Mouse (Mus musculus): ENCODE results near the gene Olfr707.
"Not testable (repeated sequence)": the region's sequence is repeated elsewhere in the genome, so short reads cannot be mapped to it uniquely, and the experiment has no call there.

Olfr707 gene

DNA sequence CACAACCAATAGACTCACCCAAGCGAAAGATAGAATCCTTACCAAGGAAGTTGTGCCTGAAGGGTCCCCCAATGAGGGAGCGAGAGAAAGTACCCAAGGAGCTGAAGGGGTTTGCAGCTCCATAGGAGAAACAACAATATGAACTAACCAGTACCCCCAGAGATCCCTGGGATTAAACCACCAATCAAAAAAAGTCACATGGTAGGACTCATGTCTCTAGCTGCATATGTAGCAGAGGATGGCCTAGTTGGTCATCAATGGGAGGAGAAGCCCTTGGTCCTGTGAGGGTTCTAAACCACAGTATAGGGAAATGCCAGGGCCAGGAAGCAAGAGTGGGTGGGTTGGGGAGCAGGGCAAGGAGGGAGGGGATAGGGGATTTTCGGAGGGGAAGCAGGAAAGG is at the start of gene Olfr707:
Gene Olfr707 (minus strand): TSS at position 101 of the 400 bp plus-strand sequence.
- DNase-seq: not testable (repeated sequence)

GRCm38 (mm10) chr7:106948212-106948611 is 47.2 kb upstream of the Olfr707 start, which contains the start of gene Olfr710:
Gene Olfr710, minus strand, starts transcription at chr7:106948312.
- no peak for DNase-seq

DNA sequence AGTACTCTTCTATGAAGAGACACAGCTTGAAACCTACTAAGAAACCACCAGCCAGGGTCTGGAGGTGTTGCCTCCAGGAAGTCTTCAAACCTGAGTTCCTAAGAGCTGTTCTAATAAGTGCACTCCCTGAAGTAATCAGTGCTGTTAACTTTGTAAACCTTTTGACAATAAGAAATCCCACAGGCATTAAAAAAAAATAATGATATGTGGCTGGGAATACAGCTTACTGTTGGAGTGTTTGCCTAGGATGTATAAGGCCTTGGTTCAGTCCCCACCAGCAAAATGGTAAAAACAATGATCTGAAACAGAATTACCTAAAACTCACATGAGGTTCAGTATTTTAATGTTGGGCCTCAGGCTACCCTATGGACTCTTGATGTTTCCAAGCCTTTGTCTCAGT is 31.1 kb upstream of the Olfr707 start, which contains the start of gene Olfr709-ps1:
Gene Olfr709-ps1 (minus strand): TSS at position 101 of the 400 bp plus-strand sequence.
- no peak for DNase-seq

GRCm38 (mm10) chr7:106920961-106921360 is 19.9 kb upstream of the Olfr707 start:
- DNase-seq: peak; percentile 1

DNA sequence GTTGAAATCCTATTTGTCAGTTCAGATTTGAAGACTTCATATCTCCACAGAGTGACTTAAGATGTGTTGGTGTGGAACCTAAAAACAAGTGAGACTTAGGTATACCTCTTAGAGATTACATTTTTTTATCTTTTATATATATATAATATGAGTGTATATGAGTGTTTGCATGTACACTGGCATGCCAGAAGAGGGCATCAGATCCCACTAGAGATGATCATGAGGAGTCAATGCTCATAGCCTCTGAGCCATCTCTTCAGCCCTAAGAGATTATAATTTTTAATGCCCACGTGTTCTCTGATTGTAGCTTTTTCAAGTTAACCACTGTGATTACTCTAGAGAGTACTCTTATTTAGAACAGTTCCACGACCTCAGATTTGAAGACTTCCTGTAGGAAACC is 6.6 kb upstream of the Olfr707 start, which contains the start of gene Olfr1532-ps1:
Gene Olfr1532-ps1 (plus strand): TSS at position 326 of the 400 bp plus-strand sequence.
- no peak for DNase-seq

DNA sequence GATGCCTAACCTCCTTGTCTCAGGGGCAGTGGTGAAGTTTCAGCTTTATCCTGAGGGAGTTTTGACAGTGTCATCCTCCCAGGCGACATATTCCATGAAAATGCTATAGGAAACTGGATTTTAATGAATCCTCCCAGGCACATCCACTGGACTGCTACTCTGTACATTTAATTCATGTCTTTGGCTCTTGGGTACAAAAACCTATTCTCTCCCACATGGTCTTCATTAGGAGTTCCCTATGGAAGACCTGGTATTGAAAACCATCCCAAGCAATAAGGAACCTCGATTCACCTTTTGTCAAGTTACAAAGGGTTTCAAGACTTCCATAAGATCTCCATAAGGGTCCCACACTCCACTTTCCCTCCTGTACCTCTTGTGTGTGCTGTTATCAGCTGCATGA is 13.0 kb downstream of the Olfr707 start, which contains the start of gene Olfr706:
Gene Olfr706 (minus strand): TSS at position 101 of the 400 bp plus-strand sequence.
- no peak for DNase-seq

DNA sequence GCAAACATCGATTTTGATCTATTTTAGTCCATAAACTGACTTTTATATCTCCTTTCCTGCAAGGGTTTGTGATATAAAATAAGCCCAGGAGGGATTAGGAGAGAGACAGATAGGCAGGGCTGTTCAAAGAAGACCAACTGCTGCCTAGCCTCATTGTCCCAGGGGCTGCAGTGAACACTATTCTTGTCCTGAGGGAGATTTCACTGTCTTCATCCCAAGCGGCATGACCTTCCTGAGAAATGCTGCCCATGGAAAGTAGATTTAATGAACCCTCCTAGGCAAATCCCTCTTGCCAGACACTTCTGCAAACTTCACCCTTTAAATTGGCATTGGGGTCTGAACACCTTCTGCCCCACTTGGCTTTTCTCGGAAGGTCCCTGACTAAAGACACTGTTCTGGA is 24.2 kb downstream of the Olfr707 start, which contains the start of gene Olfr705:
Gene Olfr705 (minus strand): TSS at position 101 of the 400 bp plus-strand sequence.
- DNase-seq: no peak

GRCm38 (mm10) chr7:106862885-106863284 is 38.2 kb downstream of the Olfr707 start, which contains the start of gene Olfr704:
Gene Olfr704, plus strand, starts transcription at chr7:106863185.
- DNase-seq: no peak

- DNase-seq: no peak
Observed at GRCm38 (mm10) chr7:106843060-106843459, 58.0 kb downstream of the Olfr707 start, which contains the start of gene Olfr703. Gene Olfr703, plus strand, starts transcription at chr7:106843360.

Measured in cerebellum, adult 9-10 months (tissue).